Comparison of ENCODE assay signal across 12 mouse cellular contexts in genomic region chr8:94475786-94476185, GRCm38 (mm10).
"Had no signal": no experiment of that assay in that cellular context is flagged by ENCODE, and none has a peak within 500 bp of the region (broad histone marks: within the 10 kb centered on the region; RNA-seq: fewer than 3 reads in every experiment).

No protein-coding gene starts in this region.

- DNase-seq: retina, postnatal 1 day; right cerebral cortex, adult 18-20 months; right cerebral cortex, postnatal 14 days; right cerebral cortex, postnatal 25 days; right cerebral cortex, postnatal 4 days; spleen, adult 18-20 months; thymus, adult 18-20 months; thymus, adult 2 months; thymus, postnatal 14 days; thymus, postnatal 25 days; thymus, postnatal 36 days; thymus, postnatal 4 days had no signal
